Mouse (Mus musculus): ENCODE measurements around the gene Haus4.

The Haus4 gene

DNA sequence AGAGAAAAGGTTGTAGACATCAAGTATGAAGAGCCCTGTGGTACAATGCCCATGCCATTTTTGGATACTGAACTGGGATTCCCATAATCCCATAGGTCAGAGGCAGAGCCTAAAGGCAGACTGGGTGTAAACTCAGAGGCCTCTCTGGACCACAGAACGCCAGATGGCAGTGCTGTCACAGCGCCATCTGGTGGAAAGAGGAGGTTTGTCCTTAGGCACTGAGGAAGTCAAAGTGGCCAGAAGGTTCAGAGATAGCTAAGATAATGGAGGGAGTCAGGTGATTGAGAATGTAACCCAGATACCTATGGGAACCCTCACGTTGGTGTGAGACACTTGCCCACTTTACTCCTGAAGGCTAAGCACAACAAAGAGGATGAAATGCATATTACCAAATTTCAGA lies 60.2 kb downstream of the Haus4 start:
- DNase-seq: peak; percentile 74 to 85

- DNase-seq: no peak
Observed at GRCm38 (mm10) chr14:54493236-54493635, 61.2 kb downstream of the Haus4 start.

DNA sequence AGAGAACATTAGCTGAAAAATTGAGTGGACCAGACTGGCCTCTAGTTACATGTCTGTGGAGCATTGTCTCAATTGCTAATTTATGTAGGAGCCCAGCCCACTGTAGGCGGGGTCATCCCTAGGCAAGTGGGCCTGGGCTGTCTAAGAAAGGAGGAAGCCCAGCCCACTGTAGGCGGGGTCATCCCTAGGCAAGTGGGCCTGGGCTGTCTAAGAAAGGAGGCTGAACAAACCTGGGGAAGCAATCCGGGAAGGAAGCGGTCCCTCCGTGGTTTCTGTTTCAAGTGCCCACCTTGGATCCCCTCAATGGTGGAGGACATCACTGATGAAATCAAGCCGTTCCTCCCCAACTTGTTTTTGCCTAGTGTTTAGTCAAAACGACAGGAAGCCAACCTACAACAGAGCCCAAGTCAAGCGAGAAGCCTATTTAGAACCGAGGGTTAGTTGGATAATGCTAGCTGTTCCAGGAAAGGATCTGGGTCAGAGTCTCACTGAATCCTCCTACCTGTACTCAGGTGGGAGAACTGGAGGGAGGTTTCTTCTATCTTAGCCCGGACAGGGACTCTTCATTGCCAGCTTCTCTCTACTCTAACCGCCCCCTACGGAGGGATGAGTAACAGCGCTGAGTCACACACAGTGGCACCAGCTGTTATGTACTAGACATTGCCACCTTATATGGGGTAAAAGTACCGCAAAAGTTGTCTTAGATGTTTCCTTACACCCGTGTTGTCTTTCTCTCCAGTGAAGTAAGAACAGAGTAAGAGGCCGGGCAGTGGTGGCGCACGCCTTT lies 61.9 kb downstream of the Haus4 start:
- DNase-seq: no peak
